Mouse (Mus musculus): ENCODE results near the gene Soat2.

The Soat2 gene

GRCm38 (mm10) chr15:102188096-102188495, 37.8 kb downstream of the Soat2 start:
- ATAC-seq (ENCODE audit: low TSS enrichment), result no peak

GRCm38 (mm10) chr15:102188883-102189282, 38.6 kb downstream of the Soat2 start:
- ATAC-seq (ENCODE audit: low TSS enrichment), result no peak

- ATAC-seq (ENCODE audit: low TSS enrichment), result no peak
Measured at GRCm38 (mm10) chr15:102191699-102192098, 41.4 kb downstream of the Soat2 start.

- ATAC-seq (ENCODE audit: low TSS enrichment), result no peak
Measured at GRCm38 (mm10) chr15:102192271-102192812, 42.0 kb downstream of the Soat2 start.

GRCm38 (mm10) chr15:102192820-102193386, 42.6 kb downstream of the Soat2 start:
- no peak for ATAC-seq (ENCODE audit: low TSS enrichment)

GRCm38 (mm10) chr15:102193652-102194051, 43.3 kb downstream of the Soat2 start:
- ATAC-seq (ENCODE audit: low TSS enrichment), result no peak

GRCm38 (mm10) chr15:102194439-102194838, 44.1 kb downstream of the Soat2 start:
- ATAC-seq (ENCODE audit: low TSS enrichment), result no peak

GRCm38 (mm10) chr15:102195373-102195772, 45.0 kb downstream of the Soat2 start:
- ATAC-seq (ENCODE audit: low TSS enrichment), result no peak

- ATAC-seq (ENCODE audit: low TSS enrichment), result no peak
Measured at GRCm38 (mm10) chr15:102198841-102199240, 48.5 kb downstream of the Soat2 start.

- peak; percentile 91 for ATAC-seq (ENCODE audit: low TSS enrichment)
Measured at GRCm38 (mm10) chr15:102202971-102203834, 52.9 kb downstream of the Soat2 start, which contains the start of gene Zfp740. TSS of gene Zfp740 (plus strand) at chr15:102203249.

GRCm38 (mm10) chr15:102203835-102204381, 53.6 kb downstream of the Soat2 start:
- ATAC-seq (ENCODE audit: low TSS enrichment), result peak; percentile 55

GRCm38 (mm10) chr15:102204674-102205505, 54.6 kb downstream of the Soat2 start, which contains the start of gene Csad:
TSS of gene Csad (minus strand) at chr15:102204724.
- no peak for ATAC-seq (ENCODE audit: low TSS enrichment)

GRCm38 (mm10) chr15:102205779-102206178, 55.5 kb downstream of the Soat2 start:
- no peak for ATAC-seq (ENCODE audit: low TSS enrichment)

GRCm38 (mm10) chr15:102207351-102207750, 57.0 kb downstream of the Soat2 start:
- ATAC-seq (ENCODE audit: low TSS enrichment), result no peak

- no peak for ATAC-seq (ENCODE audit: low TSS enrichment)
Measured at GRCm38 (mm10) chr15:102208092-102208561, 57.8 kb downstream of the Soat2 start.

- ATAC-seq (ENCODE audit: low TSS enrichment), result no peak
Measured at GRCm38 (mm10) chr15:102209114-102209513, 58.8 kb downstream of the Soat2 start.

GRCm38 (mm10) chr15:102210816-102211215, 60.5 kb downstream of the Soat2 start:
- ATAC-seq (ENCODE audit: low TSS enrichment), result no peak

- ATAC-seq (ENCODE audit: low TSS enrichment), result no peak
Measured at GRCm38 (mm10) chr15:102211895-102212294, 61.6 kb downstream of the Soat2 start.

All from frontal cortex, adult (tissue).